Mouse (Mus musculus) urinary bladder, adult 2 months (tissue): ENCODE measurements around the gene Rnf185. TPM values are rescaled to one million over a fixed set of nuclear protein-coding genes. Genes with fewer than 3 reads are reported as not detected.

ENCODE experiments used
- polyA plus RNA-seq: library from polyadenylated mRNA; depleted of rRNA; stranded (reverse); fragments of >200 nt; gene quantifications from 2 replicates; pipeline ENCODE4 v1.2.3, GENCODE M21; 2012; rRNA removed

Rnf185 gene
- polyA plus RNA-seq, 1 experiment, result 27.0 TPM

Other genes with a start within 250 kb of the Rnf185 start
- 49.4 and 50.8 TPM in 2 replicates for gene Eif4enif1, start 250.0 kb downstream of the Rnf185 start, polyA plus RNA-seq
- gene Drg1, start 185.9 kb downstream of the Rnf185 start, polyA plus RNA-seq, result 61.2 and 63.8 TPM in 2 replicates
- 26.9 and 29.4 TPM in 2 replicates for gene Patz1, start 163.5 kb downstream of the Rnf185 start, polyA plus RNA-seq
- 37.8 and 51.7 TPM in 2 replicates for gene Pik3ip1, start 122.0 kb downstream of the Rnf185 start, polyA plus RNA-seq
- gene Limk2, start 43.2 kb downstream of the Rnf185 start, polyA plus RNA-seq, result 78.9 and 96.8 TPM in 2 replicates
- gene Pla2g3, start 35.9 kb upstream of the Rnf185 start, polyA plus RNA-seq, result 0.66 and 0.74 TPM in 2 replicates
- 0.70 and 1.5 TPM in 2 replicates for gene Inpp5j, start 52.5 kb upstream of the Rnf185 start, polyA plus RNA-seq
- gene Selenom, start 62.3 kb upstream of the Rnf185 start, polyA plus RNA-seq, result 321 and 348 TPM in 2 replicates
- gene Smtn, start 88.2 kb upstream of the Rnf185 start, polyA plus RNA-seq, result 371 and 680 TPM in 2 replicates
- 16.2 and 20.3 TPM in 2 replicates for gene Morc2a, start 196.8 kb upstream of the Rnf185 start, polyA plus RNA-seq